Mouse (Mus musculus): ENCODE results near the gene Cdk6. TPM values are rescaled to one million over a fixed set of nuclear protein-coding genes. Genes with fewer than 3 reads are reported as not detected.

Gene Cdk6
- total RNA-seq, 1 experiment, result 34.1 TPM

DNA sequence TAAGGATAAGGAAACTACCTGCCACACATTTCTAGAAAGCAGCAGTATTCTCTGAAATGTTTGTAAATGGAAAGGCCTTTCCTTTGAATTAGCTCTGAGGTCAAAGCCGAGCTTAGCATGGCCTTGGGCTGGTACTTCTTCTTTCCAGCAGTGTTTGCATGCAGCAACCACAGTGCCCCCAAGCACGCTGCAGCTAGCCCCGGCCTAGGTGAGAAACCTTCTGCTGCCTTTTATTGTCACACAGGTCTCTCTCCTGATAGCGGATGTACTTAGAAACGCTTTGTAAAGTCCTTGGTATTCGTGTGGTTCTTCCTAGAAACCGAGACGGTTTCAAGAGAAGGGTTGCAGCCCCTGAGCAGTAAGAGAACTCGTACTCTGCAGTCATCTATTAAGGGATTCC is 119.6 kb downstream of the Cdk6 start:
- H3K4me3 ChIP-seq (ENCODE audit: insufficient read depth in 1 of 2, low read depth in 1 of 2, low read length in 2 of 2, poor library complexity in 1 of 2, severe bottlenecking in 1 of 2), result no peak overlapping the region
- TF ChIP-seq HCFC1 (IDR thresholded peaks at IDR 0.05; ENCODE audit: borderline replicate concordance, insufficient read depth, low read length) (no peak), ZNF384 (IDR thresholded peaks at IDR 0.05; ENCODE audit: low read depth, low read length) (no peak), CHD2 (IDR thresholded peaks at IDR 0.05; ENCODE audit: low read depth, low read length) (no peak), ZC3H11A (IDR thresholded peaks at IDR 0.05; ENCODE audit: borderline replicate concordance, low read depth, low read length) (no peak)
- H3K4me1 ChIP-seq (ENCODE audit: control insufficient read depth in 2 of 2, insufficient read depth in 2 of 2, low read length in 2 of 2, poor library complexity in 1 of 2), result no peaks in the 10 kb centered on the region
- no peak overlapping the region for H3K9ac ChIP-seq (ENCODE audit: insufficient read depth, low read depth, low read length, poor library complexity, severe bottlenecking)
- no peak overlapping the region for H3K27ac ChIP-seq (ENCODE audit: insufficient read depth, low read depth, low read length, poor library complexity, severe bottlenecking)
- no peaks in the 10 kb centered on the region for H3K9me3 ChIP-seq (ENCODE audit: control insufficient read depth, insufficient read depth, low read depth, low read length)
- in situ Hi-C loops (cut with MboI; ENCODE audit: low sequenced_read_pairs in 2 of 2, unreplicated experiment in 2 of 2), result no loop called here
- DNase-seq (ENCODE audit: low read depth, low spot score), result no peak
- H3K36me3 ChIP-seq (ENCODE audit: control insufficient read depth, insufficient read depth, low read length, poor library complexity, severe bottlenecking), result no peaks in the 10 kb centered on the region; the same call in 1 of the 2 replicates

- Histone ChIP-seq H3K4me1 (ENCODE audit: control insufficient read depth in 2 of 2, insufficient read depth in 2 of 2, low read length in 2 of 2, poor library complexity in 1 of 2) (0 out of 4 replicates have a peak, but pooled peaks cover 0 to 2% of the 10 kb centered on the region in 2 experiments), H3K4me3 (ENCODE audit: insufficient read depth in 1 of 2, low read depth in 1 of 2, low read length in 2 of 2, poor library complexity in 1 of 2, severe bottlenecking in 1 of 2) (no peak overlapping the region), H3K9ac (ENCODE audit: insufficient read depth, low read depth, low read length, poor library complexity, severe bottlenecking) (no peak overlapping the region), H3K9me3 (ENCODE audit: control insufficient read depth, insufficient read depth, low read depth, low read length) (no peaks in the 10 kb centered on the region), H3K27ac (ENCODE audit: insufficient read depth, low read depth, low read length, poor library complexity, severe bottlenecking) (no peak overlapping the region), H3K36me3 (ENCODE audit: control insufficient read depth, insufficient read depth, low read length, poor library complexity, severe bottlenecking) (no peaks in the 10 kb centered on the region; the same call in 1 of the 2 replicates)
- DNase-seq (ENCODE audit: low read depth, low spot score), result no peak
- TF ChIP-seq HCFC1 (IDR thresholded peaks at IDR 0.05; ENCODE audit: borderline replicate concordance, insufficient read depth, low read length), result no peak
- no peak for TF ChIP-seq ZNF384 (IDR thresholded peaks at IDR 0.05; ENCODE audit: low read depth, low read length)
- no peak for TF ChIP-seq MAFK (IDR thresholded peaks at IDR 0.05; ENCODE audit: insufficient read depth, low read depth, low read length)
- TF ChIP-seq ZC3H11A (IDR thresholded peaks at IDR 0.05; ENCODE audit: borderline replicate concordance, low read depth, low read length), result no peak
- no peak for TF ChIP-seq CHD2 (IDR thresholded peaks at IDR 0.05; ENCODE audit: low read depth, low read length)
- in situ Hi-C loops (cut with MboI; ENCODE audit: low sequenced_read_pairs in 2 of 2, unreplicated experiment in 2 of 2), result no loop called here
These were observed 120.1 kb downstream of the Cdk6 start for GRCm38 (mm10) chr5:3461401-3461800.

- TF ChIP-seq ZC3H11A (IDR thresholded peaks at IDR 0.05; ENCODE audit: borderline replicate concordance, low read depth, low read length), result no peak
- TF ChIP-seq ZNF384 (IDR thresholded peaks at IDR 0.05; ENCODE audit: low read depth, low read length), result no peak
- no peak for TF ChIP-seq MAFK (IDR thresholded peaks at IDR 0.05; ENCODE audit: insufficient read depth, low read depth, low read length)
- no peak for TF ChIP-seq HCFC1 (IDR thresholded peaks at IDR 0.05; ENCODE audit: borderline replicate concordance, insufficient read depth, low read length)
- TF ChIP-seq CHD2 (IDR thresholded peaks at IDR 0.05; ENCODE audit: low read depth, low read length), result no peak
- no peaks in the 10 kb centered on the region for H3K9me3 ChIP-seq (ENCODE audit: control insufficient read depth, insufficient read depth, low read depth, low read length)
- no peak overlapping the region for H3K4me3 ChIP-seq (ENCODE audit: insufficient read depth in 1 of 2, low read depth in 1 of 2, low read length in 2 of 2, poor library complexity in 1 of 2, severe bottlenecking in 1 of 2)
- DNase-seq (ENCODE audit: low read depth, low spot score), result no peak
- no peak overlapping the region for H3K9ac ChIP-seq (ENCODE audit: insufficient read depth, low read depth, low read length, poor library complexity, severe bottlenecking)
- in situ Hi-C loops (cut with MboI; ENCODE audit: low sequenced_read_pairs in 2 of 2, unreplicated experiment in 2 of 2), result no loop called here
- no peak overlapping the region for H3K27ac ChIP-seq (ENCODE audit: insufficient read depth, low read depth, low read length, poor library complexity, severe bottlenecking)
- H3K4me1 ChIP-seq (ENCODE audit: control insufficient read depth in 2 of 2, insufficient read depth in 2 of 2, low read length in 2 of 2, poor library complexity in 1 of 2), result peaks cover 2 to 7% of the 10 kb centered on the region in 2 experiments; a peak in 3 of 4 replicates
- no peaks in the 10 kb centered on the region; the same call in 1 of the 2 replicates for H3K36me3 ChIP-seq (ENCODE audit: control insufficient read depth, insufficient read depth, low read length, poor library complexity, severe bottlenecking)
These were observed 121.8 kb downstream of the Cdk6 start for GRCm38 (mm10) chr5:3462897-3463757.

- in situ Hi-C loops (cut with MboI; ENCODE audit: low sequenced_read_pairs in 2 of 2, unreplicated experiment in 2 of 2), result no loop called here
These were observed 122.5 kb downstream of the Cdk6 start for GRCm38 (mm10) chr5:3463758-3464157.

More at GRCm38 (mm10) chr5:3463758-3464157, 122.5 kb downstream of the Cdk6 start:
- TF ChIP-seq ZC3H11A (IDR thresholded peaks at IDR 0.05; ENCODE audit: borderline replicate concordance, low read depth, low read length), result no peak
- TF ChIP-seq MAFK (IDR thresholded peaks at IDR 0.05; ENCODE audit: insufficient read depth, low read depth, low read length), result no peak
- TF ChIP-seq HCFC1 (IDR thresholded peaks at IDR 0.05; ENCODE audit: borderline replicate concordance, insufficient read depth, low read length), result no peak
- no peak for TF ChIP-seq ZNF384 (IDR thresholded peaks at IDR 0.05; ENCODE audit: low read depth, low read length)
- no peak for TF ChIP-seq CHD2 (IDR thresholded peaks at IDR 0.05; ENCODE audit: low read depth, low read length)
- Histone ChIP-seq H3K27ac (ENCODE audit: insufficient read depth, low read depth, low read length, poor library complexity, severe bottlenecking) (no peak overlapping the region), H3K9me3 (ENCODE audit: control insufficient read depth, insufficient read depth, low read depth, low read length) (no peaks in the 10 kb centered on the region), H3K36me3 (ENCODE audit: control insufficient read depth, insufficient read depth, low read length, poor library complexity, severe bottlenecking) (no peaks in the 10 kb centered on the region; the same call in 1 of the 2 replicates), H3K4me3 (ENCODE audit: insufficient read depth in 1 of 2, low read depth in 1 of 2, low read length in 2 of 2, poor library complexity in 1 of 2, severe bottlenecking in 1 of 2) (no peak overlapping the region), H3K4me1 (ENCODE audit: control insufficient read depth in 2 of 2, insufficient read depth in 2 of 2, low read length in 2 of 2, poor library complexity in 1 of 2) (peaks cover 2 to 7% of the 10 kb centered on the region in 2 experiments; a peak in 3 of 4 replicates), H3K9ac (ENCODE audit: insufficient read depth, low read depth, low read length, poor library complexity, severe bottlenecking) (no peak overlapping the region)
- DNase-seq (ENCODE audit: low read depth, low spot score), result no peak
